Mouse (Mus musculus) hindbrain, embryonic 14.5 days (tissue): ENCODE results near the gene Gm4707. TPM values are rescaled to one million over a fixed set of nuclear protein-coding genes. Genes with fewer than 3 reads are reported as not detected.
"Not testable (repeated sequence)": the region's sequence is repeated elsewhere in the genome, so short reads cannot be mapped to it uniquely, and the experiment has no call there.

Experiments
- ATAC-seq: fragments of 200-750 bp; cut with Nextera tagmentation; 2 replicates; pipeline ENCODE4 v1.8.0; 2017; ENCODE audit warnings: moderate number of reproducible peaks, mild to moderate bottlenecking, moderate TSS enrichment, moderate library complexity; ENCODE audit not compliant: low FRiP score
- DNase-seq: peaks from one replicate; pipeline ENCODE4 v3.0.0-alpha.2; 2015; ENCODE audit warnings: low spot score
- H3K27ac ChIP-seq: fragments of 300-500 bp; sonication (generic); 2 replicates; pipeline ENCODE4 v1.5.1; 2014; ENCODE audit warnings: mild to moderate bottlenecking, moderate library complexity
- H3K27me3 ChIP-seq: fragments of 300-500 bp; sonication (generic); 2 replicates; pipeline ENCODE4 v1.6.1; 2014; ENCODE audit warnings: mild to moderate bottlenecking, low read length, mixed read lengths; ENCODE audit not compliant: control insufficient read depth, insufficient read depth
- H3K36me3 ChIP-seq: fragments of 300-500 bp; sonication (generic); replicated peaks from 2 replicates; pipeline ENCODE4 v1.6.1; 2014; ENCODE audit not compliant: control insufficient read depth, insufficient read depth
- H3K4me1 ChIP-seq: fragments of 300-500 bp; sonication (generic); replicated peaks from 2 replicates; pipeline ENCODE4 v1.6.1; 2014; ENCODE audit warnings: antibody characterized with exemption, low read length, mixed read lengths; ENCODE audit not compliant: control insufficient read depth, insufficient read depth
- H3K4me2 ChIP-seq: fragments of 300-500 bp; sonication (generic); replicated peaks from 2 replicates; pipeline ENCODE4 v1.6.1; 2014; ENCODE audit warnings: mild to moderate bottlenecking, moderate library complexity
- H3K4me3 ChIP-seq: fragments of 300-500 bp; sonication (generic); replicated peaks from 2 replicates; pipeline ENCODE4 v1.5.1; 2014; ENCODE audit warnings: mild to moderate bottlenecking, low read length
- H3K9ac ChIP-seq: fragments of 300-500 bp; sonication (generic); 2 replicates; pipeline ENCODE4 v1.6.1; 2014
- H3K9me3 ChIP-seq: fragments of 300-500 bp; sonication (generic); 2 replicates; pipeline ENCODE4 v1.6.1; 2016; ENCODE audit warnings: low read length; ENCODE audit not compliant: control insufficient read depth
- WGBS: fragments of 180-500 bp; shearing (Covaris S2); extraction: QIAGEN DNeasy Blood & Tissue Kit; methylation state at CpG from one replicate; pipeline ENCODE4 v1.1.7; 2014; 5-methylcytosine and 5-hydroxymethylcytosine counted together
- polyA plus RNA-seq: library from polyadenylated mRNA; unstranded; fragments of >200 nt; fragmentation: Nextera tagmentation; extraction: Ambion mirVana; gene quantifications from 2 replicates; pipeline ENCODE4 v1.2.1, GENCODE M21; 2014

Gm4707 gene
- polyA plus RNA-seq, 1 experiment from 2014 or later: 1.9 TPM

DNA sequence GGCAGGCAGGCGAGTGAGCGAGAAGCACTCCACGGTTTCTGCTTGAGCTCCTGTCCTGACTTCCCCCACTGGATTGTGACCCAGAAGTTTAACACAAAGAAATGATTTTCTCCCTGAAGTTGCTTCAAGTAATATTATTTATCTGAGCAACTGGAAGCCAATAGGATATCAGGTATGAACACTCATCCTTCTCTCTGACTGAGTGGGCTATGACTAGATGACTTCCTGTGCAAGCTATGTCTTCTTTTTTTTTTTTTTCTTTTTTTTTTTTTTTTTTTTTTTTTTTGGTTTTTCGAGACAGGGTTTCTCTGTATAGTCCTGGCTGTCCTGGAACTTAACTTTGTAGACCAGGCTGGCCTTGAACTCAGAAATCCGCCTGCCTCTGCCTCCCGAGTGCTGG is 2.4 kb downstream of the Gm4707 start:
- 95% methylated on average over 6 of the region's 6 CpGs for WGBS
- H3K9me3 ChIP-seq, H3K4me2 ChIP-seq, DNase-seq, H3K27me3 ChIP-seq, H3K27ac ChIP-seq, H3K9ac ChIP-seq, H3K4me3 ChIP-seq, H3K4me1 ChIP-seq, ATAC-seq: not testable (repeated sequence)
- H3K36me3 ChIP-seq: peaks cover 43% of the 10 kb centered on the region

DNA sequence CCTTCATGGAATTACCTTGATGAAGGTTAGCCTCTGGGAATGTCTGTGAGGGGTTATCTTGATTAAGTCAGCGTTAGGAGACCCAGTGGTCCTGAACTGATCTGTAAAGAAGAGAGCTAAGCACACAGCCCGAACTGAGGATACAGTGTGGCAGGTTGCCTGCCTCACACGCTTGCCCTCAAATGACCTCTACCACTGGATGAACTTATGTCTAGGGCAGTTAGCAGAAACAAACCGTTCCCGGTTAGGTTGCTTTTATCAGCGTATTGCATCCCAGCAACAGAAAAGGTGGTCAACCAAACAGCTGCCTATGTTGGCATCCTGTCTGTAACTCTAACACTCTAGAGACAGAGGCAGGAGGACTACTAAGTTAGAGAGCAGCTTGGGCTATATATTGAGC is 14.5 kb downstream of the Gm4707 start:
- Histone ChIP-seq H3K27me3 (no peaks in the 10 kb centered on the region), H3K9me3 (no peaks in the 10 kb centered on the region), H3K27ac (no peak overlapping the region), H3K4me1 (no peaks in the 10 kb centered on the region), H3K4me2 (no peak overlapping the region), H3K4me3 (no peak overlapping the region), H3K36me3 (peaks cover 35% of the 10 kb centered on the region), H3K9ac (no peak overlapping the region)
- 98% methylated on average over 6 of the region's 6 CpGs for WGBS
- DNase-seq: no peak
- ATAC-seq: no peak

DNA sequence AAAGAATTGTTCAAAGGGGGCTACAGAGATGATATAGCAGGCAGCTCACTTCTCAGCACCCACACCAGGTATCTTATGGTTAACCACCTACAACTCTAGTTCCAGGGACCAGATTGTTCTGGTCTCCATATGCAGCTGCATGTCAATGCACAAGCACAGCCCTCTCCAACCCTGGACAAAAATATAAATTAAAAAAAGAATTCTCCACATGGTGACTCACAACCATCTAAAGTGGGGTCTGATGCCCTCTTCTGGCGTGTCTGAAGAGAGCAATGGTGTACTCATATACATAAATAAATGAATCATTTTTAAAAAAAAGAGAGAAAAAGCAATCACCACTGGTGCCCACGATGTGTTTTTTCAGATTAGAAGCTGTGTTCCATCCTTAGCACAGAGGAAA is 15.0 kb downstream of the Gm4707 start:
- H3K27me3 ChIP-seq: no peaks in the 10 kb centered on the region
- DNase-seq (no peak), ATAC-seq (no peak)
- H3K36me3 ChIP-seq: peaks cover 35% of the 10 kb centered on the region
- no peaks in the 10 kb centered on the region for H3K9me3 ChIP-seq
- H3K4me1 ChIP-seq: no peaks in the 10 kb centered on the region
- no peak overlapping the region for H3K4me3 ChIP-seq
- WGBS: 86% methylated on average over 2 of the region's 2 CpGs
- H3K27ac ChIP-seq: no peak overlapping the region
- no peak overlapping the region for H3K4me2 ChIP-seq
- H3K9ac ChIP-seq: no peak overlapping the region

DNA sequence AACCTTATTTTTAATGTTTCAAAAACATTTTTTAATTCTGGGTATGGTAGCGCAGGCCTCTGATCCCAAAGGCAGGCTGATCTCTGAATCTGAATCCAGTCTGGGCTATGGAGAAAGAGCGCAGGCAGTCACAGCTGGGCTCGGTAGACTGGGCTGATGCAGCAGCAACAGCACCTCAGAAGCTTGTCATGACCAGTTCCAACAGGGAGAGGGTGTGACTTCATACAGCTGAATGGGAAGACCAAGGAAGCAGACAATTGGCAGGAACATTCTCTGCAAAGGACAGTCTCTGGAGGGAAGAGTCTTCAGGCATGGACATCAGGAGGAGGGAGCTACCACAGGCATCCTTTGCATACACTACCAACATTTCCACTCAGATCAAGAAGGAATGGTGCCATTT is 15.6 kb downstream of the Gm4707 start:
- no peaks in the 10 kb centered on the region for H3K9me3 ChIP-seq
- no peaks in the 10 kb centered on the region for H3K27me3 ChIP-seq
- no peak overlapping the region for H3K27ac ChIP-seq
- H3K4me2 ChIP-seq: no peak overlapping the region
- DNase-seq (no peak), ATAC-seq (no peak)
- no peak overlapping the region for H3K4me3 ChIP-seq
- WGBS: 94% methylated on average over 3 of the region's 3 CpGs
- peaks cover 35% of the 10 kb centered on the region for H3K36me3 ChIP-seq
- H3K4me1 ChIP-seq: no peaks in the 10 kb centered on the region
- no peak overlapping the region for H3K9ac ChIP-seq

DNA sequence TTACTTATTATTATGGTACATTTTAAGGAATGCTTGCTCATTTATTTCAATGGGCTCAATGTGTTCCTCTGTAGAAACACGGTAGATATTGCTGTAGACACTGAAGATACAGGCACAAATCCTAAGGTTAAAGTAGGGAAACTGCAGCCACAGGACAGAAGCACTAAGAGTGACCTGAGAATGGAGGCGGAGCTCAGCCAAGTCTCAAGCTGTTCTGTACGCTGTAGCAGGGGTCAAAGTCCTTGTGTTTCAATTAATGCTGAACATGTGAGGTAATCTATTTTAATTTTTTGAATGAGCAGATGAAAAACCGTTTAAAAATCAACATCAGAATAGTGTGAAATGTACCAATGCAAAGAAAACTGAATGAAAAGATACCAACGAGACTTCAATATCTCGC is 16.4 kb downstream of the Gm4707 start:
- no peak for DNase-seq
- no peaks in the 10 kb centered on the region for H3K4me1 ChIP-seq
- no peak for ATAC-seq
- H3K4me3 ChIP-seq: no peak overlapping the region
- peaks cover 35% of the 10 kb centered on the region for H3K36me3 ChIP-seq
- H3K27ac ChIP-seq: no peak overlapping the region
- no peak overlapping the region for H3K4me2 ChIP-seq
- 89% methylated on average over 6 of the region's 6 CpGs for WGBS
- no peak overlapping the region for H3K9ac ChIP-seq
- no peaks in the 10 kb centered on the region for H3K27me3 ChIP-seq
- H3K9me3 ChIP-seq: no peaks in the 10 kb centered on the region

DNA sequence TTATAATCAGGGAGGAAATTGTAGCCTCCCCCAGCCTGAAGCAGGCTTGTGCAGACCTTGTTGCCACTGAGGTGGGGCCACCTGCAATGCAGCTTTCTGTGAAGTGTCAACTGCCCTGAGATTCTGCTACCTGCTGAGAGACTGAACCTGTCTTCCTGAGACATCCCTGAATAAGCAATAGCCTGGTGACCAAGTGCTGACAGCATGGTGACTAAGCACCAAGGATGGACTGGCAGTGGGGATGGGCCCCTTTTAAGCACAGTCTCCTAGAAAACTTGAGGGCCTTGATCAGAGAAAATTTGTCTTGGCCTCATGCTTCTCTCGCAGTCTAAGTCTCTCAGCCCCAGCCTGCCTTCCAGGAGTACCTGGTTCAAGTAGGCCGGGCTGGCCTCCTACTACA is 37.2 kb downstream of the Gm4707 start:
- not testable (repeated sequence) for DNase-seq, H3K9ac ChIP-seq, H3K4me1 ChIP-seq, H3K4me3 ChIP-seq, H3K27me3 ChIP-seq, H3K4me2 ChIP-seq, ATAC-seq, H3K27ac ChIP-seq
- 95% methylated on average over 2 of the region's 2 CpGs for WGBS
- H3K36me3 ChIP-seq: peaks cover 49% of the 10 kb centered on the region
- H3K9me3 ChIP-seq: peaks cover 16% of the 10 kb centered on the region

DNA sequence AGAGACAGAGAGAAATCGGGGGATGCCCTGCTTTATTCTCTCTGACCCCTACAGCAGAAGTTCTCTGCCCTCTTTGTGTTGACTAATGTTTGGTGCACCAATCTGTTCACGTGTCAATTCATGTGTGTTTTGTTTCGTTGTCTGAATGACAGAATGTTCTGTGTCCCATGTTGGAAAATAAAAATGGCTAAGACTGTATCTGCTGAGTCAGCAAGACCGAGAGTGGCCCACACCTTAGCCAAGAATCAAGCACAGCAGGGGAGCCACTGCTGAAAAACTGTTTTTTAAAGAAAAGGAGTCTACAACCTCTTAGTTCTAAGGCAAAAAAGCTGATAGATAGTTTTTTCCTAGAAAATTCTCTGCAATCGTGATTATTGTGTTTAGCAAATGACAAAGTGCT is 40.3 kb downstream of the Gm4707 start:
- not testable (repeated sequence) for H3K4me2 ChIP-seq, H3K4me1 ChIP-seq, H3K27me3 ChIP-seq, H3K9ac ChIP-seq, H3K4me3 ChIP-seq, DNase-seq, ATAC-seq, H3K27ac ChIP-seq
- Histone ChIP-seq H3K9me3 (peaks cover 16% of the 10 kb centered on the region), H3K36me3 (peaks cover 47% of the 10 kb centered on the region)
- WGBS: 78% methylated on average over 5 of the region's 5 CpGs

DNA sequence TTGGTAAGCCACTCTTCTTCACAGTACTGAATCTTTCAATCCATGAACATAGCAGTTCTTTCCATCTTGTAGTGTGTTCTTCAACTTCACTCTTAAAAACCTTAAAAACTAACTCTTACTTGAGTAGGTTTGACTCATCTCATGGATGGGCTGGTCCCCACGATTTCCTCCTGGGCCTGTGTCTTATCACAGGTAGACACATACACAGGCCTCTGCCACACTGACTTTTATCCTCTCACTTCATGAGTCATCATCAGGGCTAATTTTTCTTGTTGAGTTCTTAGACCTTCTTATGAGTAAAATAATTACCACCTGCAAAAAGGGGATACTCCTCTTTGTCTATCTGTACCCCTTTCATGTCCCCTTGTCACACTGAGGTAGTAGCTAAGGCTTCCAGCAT is 42.7 kb downstream of the Gm4707 start:
- H3K4me1 ChIP-seq: no peaks in the 10 kb centered on the region
- no peak overlapping the region for H3K9ac ChIP-seq
- H3K4me2 ChIP-seq: no peak overlapping the region
- no peak overlapping the region for H3K27ac ChIP-seq
- DNase-seq (no peak), ATAC-seq (no peak)
- H3K36me3 ChIP-seq: peaks cover 33% of the 10 kb centered on the region
- 100% methylated on average over 1 of the region's 1 CpGs for WGBS
- H3K4me3 ChIP-seq: no peak overlapping the region
- peaks cover 8% of the 10 kb centered on the region for H3K9me3 ChIP-seq
- no peaks in the 10 kb centered on the region for H3K27me3 ChIP-seq
